Mouse (Mus musculus) liver, embryonic 14.5 days (tissue): ENCODE measurements around the gene Gm44790.

Source experiments
- CTCF ChIP-seq: IDR thresholded peaks from 2 replicates; pipeline ENCODE4 v1.5.1; 2016; ENCODE audit warnings: antibody characterized with exemption, low read depth, control low read depth
- EP300 ChIP-seq: IDR thresholded peaks from 2 replicates; pipeline ENCODE4 v1.6.1; 2016; ENCODE audit warnings: antibody characterized with exemption, low read depth

- TF ChIP-seq CTCF: no peak
- no peak for TF ChIP-seq EP300
These were observed 20.6 kb downstream of the Gm44790 start for GRCm38 (mm10) chr6:86446927-86447568.
